Mouse (Mus musculus) ES-E14 (cell line): ENCODE results near the gene A630089N07Rik.

ENCODE experiments used
- HCFC1 ChIP-seq: IDR thresholded peaks from 2 replicates; pipeline ENCODE4 v1.6.1; 2012; ENCODE audit warnings: low read length, inconsistent platforms, borderline replicate concordance; ENCODE audit not compliant: insufficient read depth
- MAFK ChIP-seq: IDR thresholded peaks from 2 replicates; pipeline ENCODE4 v1.6.1; 2014; ENCODE audit warnings: mild to moderate bottlenecking, low read depth, low read length, inconsistent platforms; ENCODE audit not compliant: insufficient read depth
- ZC3H11A ChIP-seq: IDR thresholded peaks from 2 replicates; pipeline ENCODE4 v1.6.1; 2012; ENCODE audit warnings: low read depth, mild to moderate bottlenecking, inconsistent platforms, low read length, borderline replicate concordance
- ZNF384 ChIP-seq: IDR thresholded peaks from 2 replicates; pipeline ENCODE4 v1.6.1; 2012; ENCODE audit warnings: low read depth, low read length, inconsistent platforms

DNA sequence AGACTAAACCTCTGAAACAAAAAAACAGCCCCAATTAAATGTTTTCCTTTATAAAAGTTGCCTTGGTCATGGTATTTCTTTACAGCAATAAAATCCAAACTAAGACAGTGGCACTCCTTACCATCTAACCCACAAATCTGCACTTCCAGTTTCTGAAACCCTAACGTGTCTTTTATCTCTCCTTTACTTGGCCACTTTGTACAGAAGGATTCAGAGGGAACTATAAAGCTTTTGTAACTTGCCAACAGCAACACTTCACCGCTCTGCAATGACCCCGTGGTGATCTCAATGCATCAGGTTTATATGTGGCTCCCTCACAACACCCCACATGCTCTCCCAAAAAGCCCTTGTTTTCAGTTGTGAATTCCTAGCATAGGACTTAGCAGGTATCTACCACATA is 121.9 kb downstream of the A630089N07Rik start:
- TF ChIP-seq HCFC1 (no peak), ZNF384 (no peak), ZC3H11A (no peak), MAFK (no peak)
